Mouse (Mus musculus) E14TG2a.4 (cell line): Measurements from ENCODE around the gene Rfesd.

Experiments
- CTCF ChIP-seq: conservative IDR thresholded peaks from 2 replicates; pipeline ENCODE4 v1.5.1; 2014; ENCODE audit warnings: low read length
- NANOG ChIP-seq: IDR thresholded peaks from 2 replicates; pipeline ENCODE4 v1.6.1; 2014; ENCODE audit warnings: borderline replicate concordance, low read length, mixed read lengths

DNA sequence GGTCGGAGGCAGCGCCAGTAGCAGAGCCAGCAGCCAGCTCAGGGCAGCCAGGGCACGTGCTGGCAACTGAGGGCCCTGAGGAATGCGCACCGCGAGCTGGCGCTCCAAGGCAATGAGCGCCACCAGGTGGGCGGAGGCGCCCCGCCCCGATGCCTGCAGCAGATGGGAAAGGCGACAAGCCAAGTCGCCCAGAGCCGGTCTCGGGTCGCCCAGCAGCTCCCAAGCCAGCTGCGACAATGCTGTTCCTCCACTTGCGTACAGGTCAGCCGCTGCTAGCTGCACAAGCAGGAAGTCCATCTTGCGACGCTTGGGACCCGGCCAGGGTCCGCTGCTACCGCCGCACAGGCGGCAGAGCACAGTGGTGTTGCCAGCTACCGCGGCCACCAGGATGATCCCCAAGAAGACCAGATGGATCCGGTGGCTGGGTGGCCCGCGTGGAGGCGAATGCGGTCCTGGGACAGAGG, 37.8 kb upstream of the Rfesd start:
- no peak for TF ChIP-seq CTCF
- TF ChIP-seq NANOG = no peak
